Mouse (Mus musculus): ENCODE measurements around the gene Ceacam15. TPM values are rescaled to one million over a fixed set of nuclear protein-coding genes. Genes with fewer than 3 reads are reported as not detected.

Ceacam15 gene
- polyA plus RNA-seq, 1 experiment from 2014 or later, result not detected

DNA sequence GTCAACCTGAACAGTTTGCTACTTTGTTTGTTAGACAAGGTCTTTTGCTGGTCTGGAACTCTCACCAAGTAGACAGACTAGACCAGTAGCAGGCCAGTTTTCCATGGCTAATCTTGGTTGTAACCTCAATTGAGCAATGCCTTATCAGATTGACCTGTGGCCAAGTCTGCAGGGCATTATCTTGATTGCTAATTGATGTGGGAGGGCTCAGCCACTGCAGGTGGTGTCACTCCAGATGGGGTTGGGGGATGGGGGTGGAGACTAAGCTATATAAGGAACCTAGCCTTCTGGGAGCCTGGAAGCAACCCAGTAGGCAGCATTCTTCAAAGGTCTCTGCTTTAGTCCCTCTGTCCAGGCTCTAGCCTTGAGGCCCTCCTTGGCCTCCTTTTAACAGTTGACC is 51.8 kb downstream of the Ceacam15 start:
- Histone ChIP-seq H3K4me1 (replicated peaks; ENCODE audit: control insufficient read depth, insufficient read depth, low read length) (no peaks in the 10 kb centered on the region), H3K27ac (ENCODE audit: low read depth, low read length) (no peak overlapping the region), H3K4me2 (no peak overlapping the region), H3K36me3 (ENCODE audit: control insufficient read depth, insufficient read depth, low read length) (no peaks in the 10 kb centered on the region), H3K9me3 (ENCODE audit: control insufficient read depth, low read length) (no peaks in the 10 kb centered on the region), H3K4me3 (ENCODE audit: low read depth, low read length) (no peak overlapping the region), H3K9ac (ENCODE audit: low read depth, low read length) (no peak overlapping the region), H3K27me3 (replicated peaks; ENCODE audit: control insufficient read depth, insufficient read depth, low read length) (no peaks in the 10 kb centered on the region)
- no peak for DNase-seq (ENCODE audit: low spot score)
- peak; percentile 48 for ATAC-seq (replicated peaks; ENCODE audit: low FRiP score)

DNA sequence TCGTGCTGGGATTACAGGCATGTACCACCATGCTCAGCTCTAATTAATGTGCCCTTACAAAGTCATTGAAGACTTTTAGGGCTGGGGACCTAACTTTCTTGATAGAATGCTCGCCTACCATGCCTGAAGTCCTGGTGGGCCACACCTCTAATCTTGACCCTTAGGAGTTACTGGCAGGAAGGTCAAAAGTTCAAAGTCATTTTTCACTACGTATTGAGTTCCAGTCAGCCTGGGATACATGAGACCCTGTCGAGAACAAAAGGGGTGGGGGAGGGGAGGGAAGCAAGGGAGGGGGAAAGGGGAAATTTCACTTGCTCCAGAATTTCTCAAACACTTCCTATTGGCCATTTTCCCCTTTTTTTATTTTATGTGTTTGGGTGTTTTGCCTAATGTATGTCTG is 52.4 kb downstream of the Ceacam15 start:
- H3K27me3 ChIP-seq (replicated peaks; ENCODE audit: control insufficient read depth, insufficient read depth, low read length), result no peaks in the 10 kb centered on the region
- ATAC-seq (replicated peaks; ENCODE audit: low FRiP score), result no peak

More for the DNA sequence above, 52.4 kb downstream of the Ceacam15 start:
- WGBS, result 44% methylated on average over 4 of the region's 4 CpGs
- Histone ChIP-seq H3K9me3 (ENCODE audit: control insufficient read depth, low read length) (no peaks in the 10 kb centered on the region), H3K27ac (ENCODE audit: low read depth, low read length) (no peak overlapping the region), H3K4me2 (no peak overlapping the region), H3K36me3 (ENCODE audit: control insufficient read depth, insufficient read depth, low read length) (no peaks in the 10 kb centered on the region), H3K4me1 (replicated peaks; ENCODE audit: control insufficient read depth, insufficient read depth, low read length) (no peaks in the 10 kb centered on the region; the same call in 1 of the 2 replicates), H3K4me3 (ENCODE audit: low read depth, low read length) (no peak overlapping the region), H3K9ac (ENCODE audit: low read depth, low read length) (no peak overlapping the region)
- no peak for DNase-seq (ENCODE audit: low spot score)

Other genes with a start within 250 kb of the Ceacam15 start
- gene Tmem160, start 222.9 kb downstream of the Ceacam15 start, polyA plus RNA-seq (2014; fragmentation: Nextera tagmentation; extraction: Ambion mirVana), result 54.4 and 54.5 TPM in 2 replicates
- 0.18 and 0.22 TPM in 2 replicates for gene Npas1, start 198.0 kb downstream of the Ceacam15 start, polyA plus RNA-seq (2014; fragmentation: Nextera tagmentation; extraction: Ambion mirVana)
- gene Arhgap35, start 60.7 kb downstream of the Ceacam15 start, polyA plus RNA-seq (2014; fragmentation: Nextera tagmentation; extraction: Ambion mirVana), result 9.1 and 11.5 TPM in 2 replicates
- not detected in 2 replicates for gene Ceacam9, start 46.2 kb upstream of the Ceacam15 start, polyA plus RNA-seq (2014; fragmentation: Nextera tagmentation; extraction: Ambion mirVana)
- 289 and 300 TPM in 2 replicates for gene Ap2s1, start 62.7 kb upstream of the Ceacam15 start, polyA plus RNA-seq (2014; fragmentation: Nextera tagmentation; extraction: Ambion mirVana)
- gene Slc1a5, start 105.6 kb upstream of the Ceacam15 start, polyA plus RNA-seq (2014; fragmentation: Nextera tagmentation; extraction: Ambion mirVana), result 58.4 and 67.9 TPM in 2 replicates
- gene Strn4, start 140.2 kb upstream of the Ceacam15 start, polyA plus RNA-seq (2014; fragmentation: Nextera tagmentation; extraction: Ambion mirVana), result 74.8 and 80.9 TPM in 2 replicates
- 20.3 and 22.9 TPM in 2 replicates for gene Fkrp, start 141.0 kb upstream of the Ceacam15 start, polyA plus RNA-seq (2014; fragmentation: Nextera tagmentation; extraction: Ambion mirVana)
- gene Prkd2, start 167.2 kb upstream of the Ceacam15 start, polyA plus RNA-seq (2014; fragmentation: Nextera tagmentation; extraction: Ambion mirVana), result 7.6 and 8.4 TPM in 2 replicates
- gene Dact3, start 199.6 kb upstream of the Ceacam15 start, polyA plus RNA-seq (2014; fragmentation: Nextera tagmentation; extraction: Ambion mirVana), result 2.5 and 2.6 TPM in 2 replicates
- 1.8 and 3.3 TPM in 2 replicates for gene Gng8, start 216.1 kb upstream of the Ceacam15 start, polyA plus RNA-seq (2014; fragmentation: Nextera tagmentation; extraction: Ambion mirVana)
- gene Ptgir, start 230.8 kb upstream of the Ceacam15 start, polyA plus RNA-seq (2014; fragmentation: Nextera tagmentation; extraction: Ambion mirVana), result 1.2 and 1.3 TPM in 2 replicates
- gene Calm3, start 248.4 kb upstream of the Ceacam15 start, polyA plus RNA-seq (2014; fragmentation: Nextera tagmentation; extraction: Ambion mirVana), result 147 and 169 TPM in 2 replicates